Mouse (Mus musculus): ENCODE data around the gene Golga7b. TPM values are rescaled to one million over a fixed set of nuclear protein-coding genes. Genes with fewer than 3 reads are reported as not detected.
A peak's percentile ranks its signal among the peaks of the same experiment; 100 is the strongest.

Golga7b gene
- total RNA-seq (2021): 100 to 1,000 TPM; 131 to 146 TPM
- long read RNA-seq, experiment 1, transcript Golga7b-201 (5 exons, 2,823 nt): major isoform, 159 of 190 reads
- long read RNA-seq, experiment 1, partial matches to known transcripts: 8 of 190 reads
- long read RNA-seq, experiment 1, other reads (novel, unspliced or antisense): 23 of 190 reads
- long read RNA-seq, experiment 2, transcript Golga7b-201 (5 exons, 2,823 nt): major isoform, 127 of 159 reads
- long read RNA-seq, experiment 2, partial matches to known transcripts: 27 of 159 reads
- long read RNA-seq, experiment 2, other reads (novel, unspliced or antisense): 5 of 159 reads

DNA sequence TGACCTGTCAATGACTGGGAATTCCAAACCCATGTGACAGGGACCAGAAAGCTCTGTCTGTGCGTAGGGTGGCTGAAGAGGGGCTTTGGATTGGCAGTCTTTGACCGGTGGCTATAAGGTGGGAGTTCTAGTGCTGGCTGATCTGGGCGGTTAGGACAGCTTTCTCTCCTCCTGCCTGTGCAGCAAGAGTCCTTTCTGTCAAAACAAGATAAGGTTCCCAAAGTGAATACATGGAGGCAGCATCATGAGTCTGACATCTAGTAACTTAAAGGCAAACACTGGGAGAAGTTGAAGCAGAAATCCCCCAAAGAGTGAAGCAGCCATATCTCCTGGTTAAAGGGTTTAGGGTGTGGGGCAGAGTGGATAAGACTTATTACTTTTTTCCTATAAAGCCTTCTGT lies at the start of gene Golga7b:
Gene Golga7b (plus strand): TSS at position 56 of the 400 bp plus-strand sequence.
- intact Hi-C loops (cut with DNase I): no loop called here
- DNase-seq (ENCODE audit: low spot score in 2 of 2): no peak

DNA sequence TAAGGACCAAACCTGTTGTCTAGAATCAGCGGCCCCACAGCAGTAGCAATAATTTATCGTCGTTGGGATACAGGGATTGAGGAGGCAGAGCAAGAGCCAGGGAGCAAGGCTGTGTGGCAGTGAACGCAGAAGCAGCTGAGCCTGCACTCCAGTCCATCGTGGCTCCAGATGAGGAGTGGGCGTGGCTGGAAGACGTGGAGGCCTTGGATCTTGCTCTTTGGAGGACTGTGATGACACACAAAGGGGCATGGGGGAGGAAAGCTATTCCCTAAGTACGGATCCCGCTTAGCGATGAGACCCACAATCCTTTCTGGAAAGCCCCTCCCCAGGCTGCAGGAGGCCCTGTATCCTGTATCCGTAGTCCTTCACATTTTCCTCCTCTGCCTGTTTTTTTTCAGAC lies 49.3 kb upstream of the Golga7b start:
- intact Hi-C loops (cut with DNase I): no loop called here
- DNase-seq (ENCODE audit: low spot score in 2 of 2): no peak

DNA sequence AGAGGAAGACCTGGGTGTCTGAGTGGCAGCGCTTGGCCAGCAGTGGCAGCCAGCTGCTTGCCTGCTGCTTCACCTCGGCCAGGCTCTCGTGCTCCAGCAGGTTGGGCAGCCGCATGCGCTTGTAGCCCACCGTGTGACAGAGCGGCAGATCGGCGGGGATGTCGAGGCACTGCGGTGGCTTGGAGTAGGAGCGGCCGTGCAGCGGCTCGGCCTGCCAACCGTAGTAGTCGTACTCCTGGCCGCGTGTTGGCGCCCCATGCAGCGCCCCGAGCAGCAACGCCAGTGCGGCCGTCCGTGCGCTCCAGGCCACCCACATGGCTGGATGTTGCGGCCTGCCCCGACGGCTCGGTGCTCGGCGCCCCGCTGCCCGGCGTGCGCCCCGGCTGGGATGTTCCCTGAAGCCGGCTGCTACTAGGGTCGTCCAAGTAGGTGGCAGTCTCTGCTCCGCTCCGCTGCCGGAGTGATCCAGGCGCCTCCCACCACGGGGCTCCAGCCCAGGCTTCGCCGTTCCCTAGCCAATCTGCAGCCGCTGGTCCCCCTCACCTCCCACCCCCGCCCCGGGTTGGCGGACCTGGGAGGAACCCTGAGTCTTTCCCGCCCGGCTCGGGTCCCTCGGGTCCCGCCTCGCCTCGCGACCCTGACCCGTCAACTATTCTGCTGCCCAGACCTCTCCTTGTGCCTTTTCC lies 45.5 kb upstream of the Golga7b start, which contains the start of gene Sfrp5:
Gene Sfrp5 (minus strand): TSS at position 557 of the 686 bp plus-strand sequence.
- intact Hi-C loops (cut with DNase I): no loop called here
- DNase-seq (ENCODE audit: low spot score in 2 of 2): no peak

DNA sequence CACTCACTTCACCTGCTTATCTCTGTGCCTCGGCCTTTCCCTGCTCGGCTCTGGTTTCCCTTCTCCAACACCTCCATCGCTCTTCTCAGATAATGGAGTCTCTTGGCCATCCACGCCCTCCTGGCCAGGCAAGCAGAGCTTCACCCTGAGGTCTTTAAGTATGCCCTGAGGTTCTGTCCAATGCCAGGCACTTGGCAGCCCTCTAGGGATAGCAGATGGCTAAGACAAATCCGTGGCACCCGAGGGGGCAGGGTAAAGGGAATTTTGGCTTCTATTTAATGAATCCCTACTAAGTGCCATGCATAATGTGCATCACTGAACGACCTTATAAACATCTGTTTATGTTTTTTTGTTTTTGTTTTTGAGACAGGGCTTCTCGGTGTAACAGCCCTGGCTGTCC lies 44.9 kb upstream of the Golga7b start:
- intact Hi-C loops (cut with DNase I): no loop called here

DNA sequence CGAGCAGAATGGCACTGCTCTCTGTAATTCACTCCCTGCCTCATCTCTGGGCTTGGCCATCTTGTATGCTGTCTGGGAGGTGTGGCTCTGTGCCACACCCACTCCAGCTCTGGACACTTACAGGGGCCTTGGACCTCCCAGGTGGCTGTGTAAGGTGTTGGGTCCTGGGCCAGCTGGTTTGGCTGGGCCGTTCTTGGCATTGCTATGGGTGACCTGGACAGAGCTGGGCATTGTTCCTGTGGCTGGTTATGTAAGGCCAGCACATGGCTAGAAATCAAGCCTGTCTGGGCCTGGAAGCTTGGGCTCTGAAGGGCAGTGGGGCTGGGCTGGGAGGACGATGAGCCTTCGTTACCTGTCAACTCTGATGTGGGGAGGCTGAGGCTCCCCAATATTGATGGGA lies 43.1 kb upstream of the Golga7b start:
- no peak for DNase-seq (ENCODE audit: low spot score in 2 of 2)
- intact Hi-C loops (cut with DNase I): no loop called here

More for the DNA sequence above, 44.9 kb upstream of the Golga7b start:
- no peak for DNase-seq (ENCODE audit: low spot score in 2 of 2)

DNA sequence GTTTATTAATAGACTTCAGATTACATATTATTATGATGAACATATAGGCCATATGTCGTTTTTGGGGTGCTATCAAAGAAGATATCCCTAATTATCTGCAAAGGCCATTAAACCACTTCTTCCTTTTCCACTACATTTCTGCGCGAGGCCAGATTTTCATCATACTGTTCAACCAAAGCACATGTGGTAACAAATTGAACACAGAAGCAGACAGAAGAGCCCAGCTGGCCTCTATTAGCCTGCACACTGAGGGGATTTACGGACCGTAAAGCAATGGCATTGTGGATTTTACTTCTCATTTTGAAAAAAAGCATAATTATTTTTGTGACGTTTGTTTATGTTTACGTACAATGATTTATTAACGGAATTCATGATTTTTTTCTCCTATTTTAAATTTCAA lies 42.2 kb upstream of the Golga7b start:
- intact Hi-C loops (cut with DNase I): no loop called here
- DNase-seq (ENCODE audit: low spot score in 2 of 2): no peak

DNA sequence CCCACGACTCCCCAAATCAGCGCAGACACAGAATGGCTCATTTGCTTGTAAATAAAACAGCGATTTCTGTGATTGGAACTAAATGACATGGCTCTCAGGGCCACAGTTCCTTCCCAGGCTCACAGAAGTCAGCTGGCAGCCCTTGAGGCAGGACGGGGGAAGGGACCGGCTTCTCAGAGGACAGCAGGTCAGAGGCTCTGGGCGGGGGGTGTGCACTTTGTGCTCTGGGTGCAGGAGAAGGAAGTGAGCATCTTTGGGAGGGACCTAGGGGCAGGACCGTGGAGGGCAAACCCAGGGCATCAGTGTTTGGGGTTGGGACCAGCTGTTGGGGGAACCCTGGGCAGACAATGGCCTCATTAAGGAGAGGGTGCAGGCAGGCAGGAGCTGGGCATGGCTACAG lies 37.9 kb upstream of the Golga7b start:
- intact Hi-C loops (cut with DNase I): no loop called here
- DNase-seq (ENCODE audit: low spot score in 2 of 2): no peak

DNA sequence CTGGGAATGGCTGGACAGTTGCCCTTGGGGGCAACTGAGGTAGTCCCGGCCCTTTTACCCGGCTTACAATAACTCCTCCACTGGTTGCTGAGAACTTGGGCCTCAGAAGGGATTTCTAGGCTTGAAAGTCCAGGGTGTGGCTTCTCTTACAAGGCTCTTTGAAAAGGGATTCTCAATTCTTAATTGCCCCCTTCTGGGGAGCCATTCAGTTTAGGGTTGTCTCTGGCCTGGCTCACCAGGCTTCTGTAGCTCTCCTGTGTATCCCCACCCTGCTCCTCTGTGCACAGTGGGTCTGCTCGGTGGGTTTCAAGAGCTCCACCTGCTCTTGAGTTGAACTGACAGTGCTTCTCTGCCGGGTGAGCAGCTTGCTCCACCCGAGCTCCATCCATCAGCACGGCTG lies 37.4 kb upstream of the Golga7b start:
- no peak for DNase-seq (ENCODE audit: low spot score in 2 of 2)
- intact Hi-C loops (cut with DNase I): no loop called here

DNA sequence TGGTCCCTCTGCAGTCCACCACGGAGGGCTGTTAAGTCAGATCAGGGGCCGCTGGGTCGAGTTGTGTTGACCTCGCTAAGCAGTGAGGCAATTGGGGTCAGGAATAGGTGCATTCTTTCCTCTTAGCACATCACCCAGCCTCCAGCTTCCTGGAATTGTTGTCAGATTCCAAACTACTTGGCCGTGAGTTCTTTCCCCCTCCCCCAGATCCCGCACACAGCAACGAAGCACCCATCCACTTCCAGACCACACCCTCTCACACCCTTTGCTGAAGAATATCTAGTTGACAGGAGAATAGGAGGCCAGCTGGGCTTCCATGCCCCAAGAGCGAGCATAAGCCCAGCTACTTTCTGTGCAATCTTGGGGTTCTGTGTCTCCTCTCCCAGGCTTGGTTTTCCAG lies 35.4 kb upstream of the Golga7b start:
- no peak for DNase-seq (ENCODE audit: low spot score in 2 of 2)
- intact Hi-C loops (cut with DNase I): no loop called here

DNA sequence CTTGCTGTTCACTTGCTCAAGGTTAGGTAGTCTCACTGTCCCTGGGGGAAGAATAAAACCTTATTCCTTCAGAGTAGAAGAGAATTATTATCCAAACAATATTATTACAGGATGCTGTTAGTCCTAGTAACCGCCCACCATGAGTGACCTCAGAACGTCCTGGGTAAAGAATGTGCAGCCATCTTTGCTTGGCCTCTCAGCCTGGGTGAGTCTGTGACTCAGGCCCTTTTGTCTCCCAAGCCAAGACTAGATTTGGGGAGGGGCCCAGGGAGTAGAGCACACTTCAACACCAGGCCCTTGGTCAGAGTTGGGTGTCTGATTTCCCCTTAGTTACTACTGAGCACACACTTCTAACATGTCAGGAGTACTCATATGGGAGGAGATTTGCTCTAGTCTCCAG lies 32.8 kb upstream of the Golga7b start:
- intact Hi-C loops (cut with DNase I): no loop called here

DNA sequence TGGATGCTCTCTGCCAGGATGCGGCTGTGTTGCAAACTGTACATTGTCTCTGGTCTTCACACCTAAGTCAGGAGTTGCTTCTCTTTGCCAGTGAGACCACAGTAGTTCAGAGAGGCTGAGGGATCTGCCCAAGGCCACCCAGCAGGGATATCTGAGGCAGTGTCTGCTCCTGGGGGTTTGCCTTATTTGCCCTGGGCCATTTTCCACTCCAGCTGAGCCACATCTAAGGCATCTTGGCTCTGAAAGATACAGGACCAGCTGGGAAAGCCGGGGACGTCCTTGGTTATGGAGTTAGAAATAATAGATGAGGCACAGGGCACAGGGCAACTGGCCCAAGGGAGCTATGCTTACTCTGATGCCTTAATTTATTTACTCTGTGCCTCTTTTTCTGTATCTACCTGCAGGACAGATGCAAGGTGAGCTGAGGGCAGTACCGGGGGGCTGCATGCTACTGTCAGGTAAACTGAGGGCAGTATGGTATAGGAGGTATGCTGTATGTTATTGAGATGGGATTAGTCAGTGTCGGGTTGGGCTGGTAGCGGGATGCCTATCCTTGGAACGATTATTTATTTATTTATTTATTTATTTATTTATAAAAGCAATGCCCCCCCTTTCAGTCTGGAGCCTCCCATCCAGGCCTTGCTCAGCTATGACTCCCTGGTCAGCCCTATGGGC lies 30.5 kb upstream of the Golga7b start:
- no peak for DNase-seq (ENCODE audit: low spot score in 2 of 2)
- intact Hi-C loops (cut with DNase I): loop anchor here (1.0 to 5.0 kb wide), 2 partner anchors 40 to 55 kb away; no protein-coding TSS in a partner anchor

More for the DNA sequence above, 32.8 kb upstream of the Golga7b start:
- DNase-seq (ENCODE audit: low spot score in 2 of 2): no peak

DNA sequence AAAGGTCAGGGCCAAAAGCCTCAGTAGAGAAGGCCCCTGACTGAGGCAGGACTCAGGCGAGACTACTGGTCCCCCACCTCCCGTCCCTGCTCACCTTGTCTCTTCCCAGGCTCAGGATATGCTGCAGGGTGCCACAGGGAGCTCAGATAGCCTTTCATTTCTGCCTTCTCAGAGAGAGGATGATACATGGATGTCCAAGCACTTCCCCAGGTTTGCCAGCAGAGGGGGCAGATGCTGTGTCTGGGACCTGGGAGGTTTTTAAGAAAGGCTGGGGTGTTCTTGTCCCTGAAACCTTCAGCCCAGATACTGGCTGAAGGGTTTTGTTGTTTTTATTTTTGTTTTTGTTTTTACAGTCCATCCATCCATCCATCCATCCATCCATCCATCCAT lies 30.0 kb upstream of the Golga7b start:
- intact Hi-C loops (cut with DNase I): loop anchor here (1.0 to 5.0 kb wide), 2 partner anchors 40 to 55 kb away; no protein-coding TSS in a partner anchor
- DNase-seq (ENCODE audit: low spot score in 2 of 2): peak; percentile 54 to 64

DNA sequence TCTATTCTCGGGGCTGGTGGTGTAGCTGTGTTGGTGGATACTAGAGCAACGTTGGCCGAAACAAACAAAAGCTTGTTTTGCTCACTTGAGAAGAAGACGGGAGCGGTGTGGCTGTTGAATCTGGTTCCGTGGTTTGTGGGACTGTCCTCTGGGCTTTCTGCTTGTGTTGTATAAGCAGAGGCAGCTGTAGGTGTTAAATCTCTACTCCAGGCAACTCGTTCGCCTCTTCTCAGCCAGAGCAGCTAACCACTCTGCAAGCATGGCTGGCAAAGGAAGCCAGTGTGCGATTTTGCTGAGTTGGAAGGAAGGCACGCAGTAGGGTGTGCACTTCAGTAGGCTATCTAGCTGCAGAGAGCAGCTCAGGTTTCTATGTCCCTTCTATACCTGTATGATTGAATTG lies 20.9 kb upstream of the Golga7b start:
- no peak for DNase-seq (ENCODE audit: low spot score in 2 of 2)
- intact Hi-C loops (cut with DNase I): no loop called here

DNA sequence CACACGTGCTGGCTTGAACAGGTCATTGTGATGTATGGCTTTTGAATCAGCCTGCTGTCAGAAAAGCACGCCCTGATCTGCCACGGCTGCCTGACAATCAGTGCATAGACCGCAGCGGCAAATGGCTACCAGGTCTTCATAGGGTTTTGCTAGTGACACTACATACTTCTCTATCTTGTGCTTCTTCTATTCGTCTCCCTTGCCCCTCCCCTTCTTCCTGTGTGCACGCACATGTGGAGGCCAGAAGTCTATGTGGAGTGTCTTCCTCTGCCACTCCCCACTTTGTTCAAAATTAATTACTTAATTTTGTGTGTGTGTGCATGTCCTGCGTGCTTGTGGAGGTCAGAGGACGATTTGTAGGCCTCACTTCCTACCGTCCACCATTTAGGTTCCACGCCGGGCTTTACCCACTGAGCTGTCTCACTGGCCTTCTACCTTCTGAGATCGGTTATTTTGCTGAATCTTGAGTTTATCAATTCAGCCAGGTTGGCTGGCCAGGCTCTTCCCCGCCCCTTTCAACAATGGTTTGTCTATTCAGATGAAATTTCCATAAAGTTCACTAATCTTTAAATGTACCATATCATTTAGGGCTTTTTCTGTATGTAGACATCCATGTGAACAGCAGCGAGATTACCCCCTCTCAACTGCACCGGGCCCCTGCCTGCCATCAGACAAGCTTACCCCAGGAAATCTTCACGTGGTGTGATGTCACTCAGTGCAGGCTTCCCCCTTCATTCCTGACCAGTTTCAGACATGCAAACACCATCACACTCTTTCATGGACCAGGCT lies 17.7 kb upstream of the Golga7b start:
- intact Hi-C loops (cut with DNase I): no loop called here
- DNase-seq (ENCODE audit: low spot score in 2 of 2): no peak

DNA sequence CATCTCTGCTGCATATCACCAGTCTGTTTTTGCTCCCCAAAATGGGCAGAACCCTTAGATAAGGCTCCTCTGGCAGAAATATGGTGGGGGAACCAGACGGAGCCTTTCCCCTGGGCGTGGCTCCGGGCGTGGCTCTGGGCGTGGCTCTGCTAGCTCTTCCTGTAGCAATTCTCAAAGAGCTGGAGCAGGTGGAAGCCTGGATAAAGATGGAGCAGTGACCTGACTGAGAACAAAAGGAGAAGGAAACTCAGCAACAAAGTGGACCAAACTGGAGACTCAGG lies 17.1 kb upstream of the Golga7b start:
- intact Hi-C loops (cut with DNase I): no loop called here
- DNase-seq (ENCODE audit: low spot score in 2 of 2): no peak

DNA sequence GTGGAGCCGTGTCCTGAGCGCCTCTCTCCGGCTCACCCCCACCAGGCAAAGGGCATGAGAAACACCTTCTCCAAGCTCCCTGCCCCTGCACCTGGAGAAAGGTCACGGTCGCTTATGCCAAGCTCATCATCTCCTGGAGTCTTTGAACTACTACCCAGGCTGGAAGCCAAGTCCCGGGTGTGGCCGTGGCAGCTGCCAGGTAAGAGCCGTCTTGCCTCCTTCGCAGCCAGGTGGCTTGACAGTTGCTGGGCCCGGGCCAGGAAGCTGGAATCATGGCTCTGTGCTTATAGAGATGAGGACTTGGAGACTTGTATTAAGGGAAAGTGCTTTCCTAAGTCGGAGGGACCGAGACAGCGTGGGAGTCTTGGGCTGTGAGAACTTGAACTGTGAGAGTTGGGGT lies 16.4 kb upstream of the Golga7b start:
- intact Hi-C loops (cut with DNase I): no loop called here
- DNase-seq (ENCODE audit: low spot score in 2 of 2): no peak

DNA sequence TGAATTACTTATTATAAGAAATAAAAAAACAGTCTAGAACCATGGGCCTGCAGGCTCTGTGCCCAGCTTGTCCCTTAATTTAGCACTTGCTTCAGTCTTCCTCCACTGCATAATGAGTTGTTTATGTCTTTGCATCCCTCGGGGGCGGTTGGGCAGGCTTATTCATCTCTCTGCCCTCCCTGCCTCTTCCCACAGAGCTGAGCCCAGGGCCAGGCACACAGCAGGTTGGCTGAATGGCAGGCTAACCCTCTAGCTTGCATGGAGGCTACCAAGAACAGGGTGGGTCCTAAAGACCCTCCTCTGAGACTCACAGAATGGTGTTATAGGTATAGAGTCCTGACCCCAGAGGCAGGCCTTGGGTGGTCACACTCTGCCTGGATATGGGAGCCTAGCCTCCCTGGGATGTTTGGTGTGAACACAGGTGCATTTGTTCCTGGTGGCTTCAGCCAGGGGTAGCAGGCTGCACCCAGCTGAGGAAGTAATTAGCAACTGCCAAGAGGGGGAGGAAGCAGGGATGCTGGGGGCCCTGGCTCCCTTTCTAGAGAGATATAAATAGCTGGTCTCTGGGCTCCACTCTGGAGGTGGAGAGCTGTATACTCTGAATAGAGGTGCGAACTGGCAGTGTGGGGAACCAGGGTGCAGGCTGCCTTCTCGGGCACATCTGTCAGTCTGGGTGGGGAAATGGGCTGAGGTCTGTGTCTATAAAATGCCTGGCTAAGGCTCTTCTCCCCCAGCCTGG lies 9.6 kb upstream of the Golga7b start:
- peak in 1 of 2 experiments; percentile 59 for DNase-seq (ENCODE audit: low spot score in 2 of 2)
- intact Hi-C loops (cut with DNase I): no loop called here

DNA sequence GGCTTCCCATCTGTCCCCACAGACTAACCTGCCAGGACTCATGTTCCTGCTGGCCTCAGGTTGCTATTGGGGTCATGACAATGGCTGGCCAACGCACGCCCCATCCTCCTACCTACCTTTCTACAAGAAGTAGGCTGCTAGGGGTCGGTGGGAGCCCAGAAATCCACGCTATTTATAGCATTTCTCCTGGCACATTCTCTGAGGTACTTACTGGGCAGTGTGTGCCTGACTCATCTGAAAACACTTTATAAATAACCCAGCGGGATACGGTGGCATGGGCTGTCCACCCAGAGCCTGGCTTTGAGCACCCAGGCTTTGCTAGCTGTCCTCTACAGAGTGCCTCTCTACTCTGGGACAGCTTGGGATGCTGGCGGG lies 9.0 kb upstream of the Golga7b start:
- intact Hi-C loops (cut with DNase I): no loop called here
- DNase-seq (ENCODE audit: low spot score in 2 of 2): no peak

DNA sequence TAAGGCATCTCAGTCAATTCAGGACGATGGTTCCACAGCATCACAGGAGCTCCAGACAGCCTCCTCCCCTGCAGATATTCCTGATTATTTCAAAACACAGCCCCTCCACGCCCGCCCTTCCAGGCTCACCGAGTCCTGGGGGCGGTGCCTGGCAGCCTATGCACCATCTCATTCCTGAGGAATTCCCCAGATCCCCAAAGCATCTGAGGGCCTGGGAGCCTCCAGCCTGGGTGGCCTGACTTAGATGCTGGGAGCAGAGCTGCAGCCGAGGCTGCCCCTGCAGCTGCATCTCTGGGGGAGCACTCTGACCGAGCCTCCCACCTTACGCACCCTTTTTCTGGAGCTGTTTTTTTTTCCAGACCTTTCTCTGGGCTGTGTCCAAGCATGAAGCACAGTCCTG lies 6.5 kb upstream of the Golga7b start:
- intact Hi-C loops (cut with DNase I): no loop called here

More for the DNA sequence above, 6.5 kb upstream of the Golga7b start:
- DNase-seq (ENCODE audit: low spot score in 2 of 2): no peak
